Mouse (Mus musculus) urinary bladder, adult 2 months (tissue): ENCODE results near the gene Olfr390. TPM values are rescaled to one million over a fixed set of nuclear protein-coding genes. Genes with fewer than 3 reads are reported as not detected.

Source experiments
- DNase-seq: peaks from one replicate; pipeline ENCODE4 v3.0.0; 2022; ENCODE audit warnings: low spot score
- polyA plus RNA-seq: library from polyadenylated mRNA; depleted of rRNA; stranded (reverse); fragments of >200 nt; gene quantifications from 2 replicates; pipeline ENCODE4 v1.2.3, GENCODE M21; 2012; rRNA removed

Olfr390 gene
- not detected in 2 replicates for polyA plus RNA-seq

DNA sequence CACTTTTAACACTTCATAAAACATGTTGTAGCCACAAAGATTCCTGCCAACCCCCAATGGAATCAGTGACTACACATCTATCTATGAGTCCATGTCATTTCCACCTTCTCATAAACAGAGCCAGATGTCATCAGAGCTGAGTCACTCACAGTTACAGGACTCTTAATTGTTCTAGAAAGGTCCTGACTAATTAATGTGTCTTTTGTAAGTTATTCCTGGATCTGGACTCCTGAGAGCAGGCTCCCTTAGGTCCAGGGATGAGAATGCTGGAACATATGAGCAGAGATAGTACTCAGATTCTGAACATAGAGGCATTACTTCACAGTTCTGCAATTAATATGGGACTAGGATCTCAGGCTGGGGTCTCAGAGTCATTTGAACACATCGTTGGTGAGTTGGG lies at the start of gene Olfr390:
Olfr390 (plus strand) TSS at position 301 of the 400 bp plus-strand sequence.
- DNase-seq: no peak

DNA sequence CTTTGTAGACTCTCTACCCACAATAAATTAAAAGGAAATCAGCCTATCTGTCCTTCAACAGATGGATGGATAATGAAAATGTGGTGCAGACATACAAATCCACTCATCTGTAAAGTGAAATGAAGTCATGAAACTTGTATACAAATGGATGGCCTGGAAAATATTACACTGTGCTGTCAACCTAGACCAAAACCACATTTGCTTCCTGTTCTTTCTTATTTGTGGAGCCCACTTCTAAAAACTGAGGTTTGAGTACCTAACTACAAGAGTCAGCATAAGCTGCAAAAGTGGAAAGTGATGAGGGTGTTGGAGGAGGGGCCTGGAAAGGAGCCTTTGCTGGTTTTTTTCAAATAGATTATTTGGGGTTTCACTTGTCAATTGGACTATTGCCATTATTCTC lies 23.6 kb upstream of the Olfr390 start:
- DNase-seq: no peak

DNA sequence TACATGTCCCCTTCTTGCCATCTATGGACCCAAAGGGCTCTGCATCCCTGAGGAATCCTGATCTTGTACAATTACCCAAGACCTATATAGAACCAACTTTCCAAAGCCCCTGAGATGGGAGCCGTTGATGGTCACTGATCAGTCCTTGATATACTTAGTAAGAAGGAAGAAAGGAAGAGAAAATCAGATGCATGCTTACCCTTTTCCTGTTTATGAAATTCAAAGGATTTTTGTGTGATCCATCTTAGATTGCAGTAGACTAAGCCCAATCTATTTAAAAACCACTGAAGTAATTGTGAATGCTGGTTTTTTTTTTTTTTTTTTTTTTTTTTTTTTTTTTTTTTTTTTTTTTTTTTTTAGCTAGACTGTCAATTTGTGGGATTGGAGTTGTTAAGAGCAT lies 2.2 kb upstream of the Olfr390 start, which contains the start of gene Olfr389:
Olfr389 (minus strand) TSS at position 101 of the 400 bp plus-strand sequence.
- no peak for DNase-seq

DNA sequence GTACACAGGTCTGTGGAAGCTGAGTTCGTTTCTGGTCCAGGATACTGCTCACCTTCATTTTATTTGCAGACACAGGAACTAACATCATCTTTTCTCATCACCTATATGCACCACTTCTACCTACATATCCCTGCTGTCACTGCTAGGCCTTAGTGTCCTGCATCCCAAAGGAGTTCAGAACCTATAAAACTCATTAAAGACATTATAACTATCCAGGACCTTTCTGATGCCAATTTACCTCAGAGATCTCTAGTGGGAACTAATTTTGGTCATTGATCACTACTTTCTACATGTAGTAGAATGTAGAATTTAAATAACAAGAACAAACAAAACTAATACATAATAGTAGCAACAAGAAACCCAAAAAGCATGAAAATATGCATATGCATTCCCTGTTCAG lies 20.2 kb downstream of the Olfr390 start, which contains the start of gene Olfr391-ps:
Olfr391-ps (minus strand) TSS at position 101 of the 400 bp plus-strand sequence.
- no peak for DNase-seq

DNA sequence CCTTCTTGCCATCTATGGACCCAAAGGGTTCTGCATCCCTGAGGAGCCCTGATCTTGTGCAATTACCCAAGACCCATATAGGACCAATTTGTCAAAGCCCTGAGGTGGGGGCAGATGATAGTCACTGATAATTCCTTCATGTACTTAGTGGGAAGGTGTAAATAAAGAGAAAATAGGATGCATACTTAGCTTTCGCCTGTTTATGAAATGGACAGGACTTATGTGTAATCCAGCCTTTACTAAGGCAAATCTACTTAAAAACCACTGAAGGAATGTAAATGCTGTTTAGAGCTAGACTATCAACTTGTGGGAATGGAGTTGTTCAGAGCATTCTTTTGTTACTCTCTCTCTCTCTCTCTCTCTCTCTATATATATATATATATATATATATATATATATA lies 34.2 kb downstream of the Olfr390 start, which contains the start of gene Olfr392:
Olfr392 (minus strand) TSS at position 101 of the 400 bp plus-strand sequence.
- DNase-seq: no peak

Other genes with a start within 250 kb of the Olfr390 start
- not detected in 2 replicates for gene Olfr385, start 190.0 kb upstream of the Olfr390 start, polyA plus RNA-seq
- gene Olfr384, start 184.4 kb upstream of the Olfr390 start, polyA plus RNA-seq: not detected in 2 replicates
- gene Zfp735, start 94.2 kb upstream of the Olfr390 start, polyA plus RNA-seq: not detected in 2 replicates
- not detected in 2 replicates for gene Olfr389, start 2.3 kb upstream of the Olfr390 start, polyA plus RNA-seq
- gene Olfr391-ps, start 20.1 kb downstream of the Olfr390 start, polyA plus RNA-seq: not detected in 2 replicates
- not detected in 2 replicates for gene Olfr392, start 34.1 kb downstream of the Olfr390 start, polyA plus RNA-seq
- not detected in 2 replicates for gene Olfr393, start 68.5 kb downstream of the Olfr390 start, polyA plus RNA-seq
- gene Olfr394, start 107.8 kb downstream of the Olfr390 start, polyA plus RNA-seq: not detected in 2 replicates
- not detected in 2 replicates for gene Olfr395, start 126.3 kb downstream of the Olfr390 start, polyA plus RNA-seq
- gene Olfr23, start 153.7 kb downstream of the Olfr390 start, polyA plus RNA-seq: not detected in 2 replicates
- not detected in 2 replicates for gene Olfr397, start 177.9 kb downstream of the Olfr390 start, polyA plus RNA-seq
- gene Olfr398, start 207.4 kb downstream of the Olfr390 start, polyA plus RNA-seq: not detected in 2 replicates